Mouse (Mus musculus) left cerebral cortex, postnatal 4 days (tissue): ENCODE measurements at regions not wholly inside any gene's neighbourhood (a gene's known extent, or its start where the extent isn't known, plus 50 kb on each side); places are given as distances from the start of the nearest gene placed in this dataset.
A peak's percentile ranks its signal among the peaks of the same experiment; 100 is the strongest.

ENCODE experiments used
- DNase-seq: peaks from one replicate; pipeline ENCODE4 v3.0.0-alpha.2; 2022
- intact Hi-C: fragments of 180-260 bp; cut with DNase I; formaldehyde crosslinking; loops from one replicate; pipeline ENCODE4 v1.15.1; 2025

DNA sequence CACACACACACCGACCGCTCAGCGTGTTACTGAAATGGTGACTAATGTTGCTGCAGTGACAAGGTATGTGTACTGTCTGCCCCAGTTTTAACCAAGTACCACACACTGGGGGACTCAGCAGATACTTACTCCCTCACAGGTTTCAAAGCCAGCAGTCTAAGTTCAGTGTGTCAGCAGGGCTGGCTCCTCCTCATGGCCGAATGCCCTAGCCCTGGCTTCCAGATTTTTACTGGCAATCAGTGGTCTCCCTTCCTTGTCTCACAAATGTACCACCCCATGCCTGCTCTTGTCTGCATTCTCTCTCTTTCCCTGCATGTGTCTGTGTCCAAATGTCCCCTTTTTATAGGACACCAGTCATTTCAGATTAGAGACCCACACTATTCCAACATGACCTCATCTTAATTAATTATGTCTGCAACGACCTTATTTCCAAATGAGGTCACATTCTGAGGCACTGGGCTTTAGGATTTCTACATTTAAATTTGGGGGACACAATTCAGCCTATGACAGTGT, 114.7 kb downstream of the Uri1 start:
- peak; percentile 25 for DNase-seq
- intact Hi-C loops = no loop called here

DNA sequence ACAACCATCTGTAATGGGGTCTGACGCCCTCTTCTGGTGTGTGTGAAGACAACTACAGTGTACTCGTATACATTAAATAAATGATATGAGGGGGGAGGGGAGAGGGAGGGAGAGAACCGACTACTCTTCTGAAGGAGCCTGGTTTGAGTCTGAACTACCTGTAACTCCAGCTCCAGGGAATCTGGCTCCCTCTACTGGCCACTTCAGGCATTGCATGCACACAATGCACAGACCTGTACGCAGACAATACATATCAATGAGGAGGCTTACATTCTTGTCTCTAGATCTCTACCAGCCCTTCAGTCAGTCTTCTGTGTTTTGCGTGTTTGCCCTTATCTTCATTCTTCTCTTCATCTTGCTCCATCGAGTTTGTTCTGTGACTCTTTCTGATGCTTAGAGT, 120.4 kb upstream of the Zfp536 start:
- DNase-seq = peak; percentile 52
- intact Hi-C loops = no loop called here

DNA sequence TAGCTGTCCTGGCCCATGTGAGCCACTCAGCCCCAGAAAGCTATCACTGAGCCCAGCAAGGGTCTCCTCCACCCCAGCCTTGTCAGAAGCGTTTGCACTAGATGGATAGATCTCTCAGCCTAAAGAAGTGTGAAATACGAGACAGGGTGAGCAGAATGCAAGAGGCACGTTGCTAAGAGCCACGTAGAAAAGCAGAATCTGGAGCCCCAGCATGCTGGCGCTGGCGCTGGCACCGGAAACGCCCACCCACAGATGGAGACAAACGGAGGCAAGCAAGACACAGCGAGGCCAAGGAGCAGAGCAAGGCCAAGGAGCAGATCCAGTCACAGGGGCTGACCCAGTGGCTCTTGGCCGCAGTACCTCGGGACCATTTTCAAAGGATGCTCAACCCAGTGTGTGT, 100.9 kb upstream of the Zfp536 start:
- intact Hi-C loops = no loop called here
- DNase-seq = peak; percentile 26

DNA sequence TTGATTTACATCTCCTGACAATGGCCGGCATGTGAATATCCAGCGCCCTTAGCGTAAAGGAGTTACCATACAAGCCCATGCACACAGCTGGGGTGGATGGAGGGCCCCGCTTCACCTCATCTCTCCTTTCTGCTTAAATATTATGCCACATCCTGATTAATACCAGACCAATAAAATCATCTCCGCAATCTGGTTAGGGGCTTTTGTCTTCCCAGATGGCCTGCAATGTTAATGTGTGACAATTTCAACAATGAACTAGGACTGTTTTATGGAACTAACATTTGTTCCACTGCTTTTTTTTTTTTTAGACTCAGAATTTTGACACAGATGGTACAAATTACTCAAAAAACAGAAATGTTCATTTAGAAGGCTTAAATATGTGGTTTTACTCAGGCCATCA, 97.5 kb upstream of the Zfp536 start:
- intact Hi-C loops = no loop called here
- no peak for DNase-seq

DNA sequence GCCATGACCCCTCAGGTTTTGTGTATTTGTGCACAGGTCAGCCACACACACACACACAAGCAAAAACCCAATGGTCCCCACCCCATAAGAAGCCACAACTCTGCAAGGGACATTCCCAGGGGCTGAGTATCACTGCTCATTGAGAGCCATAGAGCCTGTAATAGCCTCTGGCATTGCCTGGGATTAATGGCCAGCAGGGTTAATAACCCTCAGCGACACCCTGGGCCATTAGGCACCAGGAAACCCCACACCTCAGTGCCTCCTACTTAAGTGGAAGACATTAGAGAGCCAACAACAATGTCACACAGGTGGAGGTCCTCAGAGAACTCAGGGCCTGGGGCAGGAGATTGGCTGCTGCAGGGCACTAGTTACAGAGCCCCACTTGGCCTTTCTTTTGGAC, 93.0 kb upstream of the Zfp536 start:
- intact Hi-C loops = no loop called here
- DNase-seq = no peak

DNA sequence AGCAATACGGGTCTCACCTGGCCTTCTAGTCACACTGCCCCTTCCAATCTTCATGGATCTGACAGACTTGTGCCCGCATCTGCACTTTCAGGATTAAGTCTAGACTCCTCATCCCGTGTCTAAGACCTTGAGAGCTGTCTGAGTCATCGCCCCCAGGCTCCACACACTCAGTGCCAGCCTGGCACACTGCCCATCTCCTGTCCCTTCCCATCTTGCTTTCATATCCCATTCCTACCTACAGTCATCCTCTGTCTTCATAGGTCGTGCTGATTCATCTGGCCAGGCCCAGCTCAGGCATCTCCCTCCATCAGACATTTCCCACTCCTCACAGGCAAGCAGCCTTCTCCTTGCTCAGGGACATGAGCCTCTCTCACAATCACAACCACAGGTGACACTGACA, 78.0 kb upstream of the Zfp536 start:
- intact Hi-C loops = no loop called here
- no peak for DNase-seq

DNA sequence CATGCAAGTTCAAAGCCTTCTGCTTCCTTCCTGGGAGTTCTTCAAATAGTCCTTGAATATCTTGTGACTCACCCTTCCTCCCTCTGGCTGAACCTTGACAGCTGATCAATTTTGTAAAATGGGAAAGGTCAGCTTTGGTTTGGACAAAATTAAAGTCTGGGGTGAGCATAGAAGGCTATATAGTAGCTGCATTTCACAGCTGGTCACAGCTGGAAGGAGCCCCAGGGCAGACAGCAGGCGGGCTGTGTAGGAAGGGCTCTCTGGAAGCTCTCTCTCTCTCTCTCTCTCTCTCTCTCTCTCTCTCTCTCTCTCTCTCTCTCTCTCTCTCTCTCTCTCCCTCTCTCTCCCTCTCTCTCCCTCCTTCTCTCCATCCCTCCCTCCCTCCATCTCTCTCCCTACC, 71.8 kb upstream of the Zfp536 start:
- intact Hi-C loops = no loop called here
- DNase-seq = no peak

DNA sequence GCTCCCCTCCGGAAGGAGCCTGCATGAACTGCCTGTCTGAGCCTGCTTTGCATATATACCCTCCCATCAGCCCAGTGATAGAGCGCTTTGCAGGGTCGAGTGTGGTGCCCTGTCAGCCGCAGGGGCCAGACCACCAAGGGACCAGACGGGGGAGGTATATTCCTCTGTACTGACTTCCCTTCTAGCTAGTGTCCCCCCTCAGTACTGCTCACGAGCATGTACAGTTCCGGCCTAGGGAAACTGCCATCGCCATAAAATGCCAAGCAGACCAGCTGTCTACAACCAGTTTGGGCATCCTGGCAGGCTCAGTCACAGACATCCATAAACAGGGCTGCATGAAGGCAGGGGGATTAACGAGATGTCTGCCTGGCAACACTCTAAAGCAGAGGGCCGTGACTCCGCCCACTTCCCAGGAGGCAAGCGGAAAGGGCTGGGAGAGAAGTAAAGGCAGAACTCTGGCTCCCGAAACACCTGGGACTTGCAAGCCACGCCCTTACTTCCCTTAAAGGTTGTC, 68.6 kb upstream of the Zfp536 start:
- intact Hi-C loops = no loop called here
- peak; percentile 75 for DNase-seq

DNA sequence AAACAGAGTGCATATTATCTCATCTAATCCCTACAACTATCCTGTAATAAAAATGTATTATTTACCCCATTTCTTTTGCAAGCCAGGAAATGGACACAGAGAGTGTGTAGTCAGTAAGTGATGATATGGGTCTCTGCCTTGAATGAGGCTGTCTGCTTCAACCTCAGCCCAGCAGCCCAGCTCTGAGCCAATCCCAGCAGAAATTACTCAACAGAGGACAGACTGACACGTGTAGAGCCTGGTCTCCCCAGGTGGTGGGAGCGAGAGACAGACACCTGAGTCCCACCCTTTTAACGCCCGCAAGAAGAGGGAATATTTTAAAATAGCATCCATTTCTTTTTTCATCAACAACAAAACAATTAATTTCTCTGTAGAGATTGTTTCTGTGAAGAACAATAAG, 68.1 kb upstream of the Zfp536 start:
- intact Hi-C loops = no loop called here
- DNase-seq = no peak

DNA sequence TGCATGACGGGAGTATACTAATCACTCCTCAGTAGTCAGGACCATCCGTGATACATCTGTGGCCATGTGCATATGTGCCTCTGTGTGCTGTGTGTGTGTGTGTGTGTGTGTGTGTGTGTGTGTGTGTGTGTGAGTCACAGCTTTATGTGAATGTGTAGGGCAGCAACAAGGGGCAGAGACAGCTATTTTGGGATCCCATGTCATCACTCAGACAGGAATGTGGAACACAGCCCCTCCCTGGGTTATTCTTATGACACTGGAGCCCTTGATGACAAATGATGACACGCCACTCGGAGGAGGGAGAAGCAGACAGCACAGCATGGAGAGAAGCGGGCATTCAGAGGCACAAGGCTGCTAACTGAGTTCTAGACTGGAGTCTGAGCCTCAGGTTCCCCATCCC, 64.4 kb upstream of the Zfp536 start:
- intact Hi-C loops = no loop called here
- DNase-seq = no peak

DNA sequence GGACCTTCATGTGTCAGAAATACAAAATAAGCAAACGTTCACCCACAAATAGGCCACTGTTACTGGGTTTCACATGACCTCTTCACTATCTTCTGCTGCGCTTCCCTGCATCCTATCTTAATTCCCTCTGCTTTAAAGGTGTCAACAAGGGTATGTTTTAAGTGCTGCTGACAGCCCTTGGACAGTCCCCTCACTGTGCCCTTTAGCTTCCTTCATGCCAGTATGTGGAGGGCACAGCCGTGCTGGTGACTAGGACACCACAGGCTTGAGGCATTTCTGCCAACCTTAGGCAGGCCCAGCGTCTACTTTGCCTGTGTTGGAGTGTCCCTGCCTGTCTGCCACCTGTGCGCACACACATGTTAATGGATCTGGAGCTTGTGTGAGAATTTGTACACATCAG, 63.9 kb upstream of the Zfp536 start:
- intact Hi-C loops = no loop called here
- DNase-seq = no peak

DNA sequence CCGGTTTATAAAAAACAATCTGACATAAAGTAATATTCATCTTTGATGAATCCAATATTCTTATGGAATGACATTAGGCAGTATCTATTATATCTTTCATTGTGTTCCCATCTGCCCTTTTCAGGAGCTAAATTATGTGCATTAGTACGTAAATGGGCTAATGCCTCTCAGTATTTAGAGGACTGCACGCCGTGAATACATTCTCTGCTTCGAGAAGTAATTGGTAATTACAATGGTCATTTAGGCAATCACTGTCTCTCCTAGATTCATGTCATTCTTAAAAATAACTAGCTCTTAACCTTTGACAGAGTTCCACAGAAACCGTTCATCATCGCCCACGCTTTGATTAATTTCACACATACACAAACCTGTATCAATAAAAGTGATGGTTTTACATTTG, 60.0 kb upstream of the Zfp536 start:
- no peak for DNase-seq
- intact Hi-C loops = no loop called here

DNA sequence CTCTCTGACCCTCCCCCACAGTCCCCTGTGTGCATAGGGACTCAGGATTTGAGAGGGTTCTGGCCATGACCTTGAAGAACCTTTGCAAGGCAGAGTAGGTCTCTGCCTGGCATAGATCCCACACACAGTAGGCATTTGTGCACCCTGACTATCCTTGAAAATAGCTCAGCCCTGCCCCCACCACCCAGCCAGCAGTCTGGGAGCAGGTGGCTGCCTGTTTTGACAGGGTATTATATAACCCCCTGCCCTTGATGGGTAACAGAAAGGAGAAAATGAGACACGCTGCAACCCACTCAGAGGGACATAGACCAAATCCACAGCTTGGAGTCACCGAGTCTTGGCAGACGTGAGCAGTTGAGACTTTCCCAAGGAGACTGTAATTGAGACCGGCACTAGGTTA, 58.9 kb upstream of the Zfp536 start:
- peak; percentile 35 for DNase-seq
- intact Hi-C loops = no loop called here

DNA sequence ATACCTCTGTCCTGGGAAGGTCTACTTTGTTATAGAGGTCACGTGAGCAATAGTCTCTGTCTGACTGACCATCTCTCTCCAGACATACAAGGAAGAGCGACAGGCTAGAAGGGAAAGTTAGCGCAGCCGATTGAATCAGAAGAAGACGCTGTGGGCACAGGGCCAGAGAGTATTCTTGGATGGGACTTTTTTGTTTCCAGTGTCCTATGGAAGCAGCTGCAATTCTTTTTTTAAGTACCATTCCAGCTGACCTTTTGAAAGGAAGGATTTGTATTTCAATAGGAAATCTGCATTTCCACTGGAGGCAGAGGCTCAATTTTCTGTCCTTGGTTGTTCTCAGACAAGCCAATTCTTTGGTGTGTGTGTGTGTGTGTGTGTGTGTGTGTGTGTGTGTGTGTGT, 52.3 kb upstream of the Zfp536 start:
- intact Hi-C loops = no loop called here
- no peak for DNase-seq
